Mouse (Mus musculus): ENCODE measurements around the gene Vezf1.

- peak; percentile 44; the same call in 1 of the 2 replicates for TF ChIP-seq CTCF (IDR thresholded peaks at IDR 0.05; ENCODE audit: extremely low read depth, insufficient read length, insufficient replicate concordance, low read depth, low read length)
- no peak for TF ChIP-seq POLR2A (IDR thresholded peaks at IDR 0.05; ENCODE audit: low read depth, low read length)
Observed at GRCm38 (mm10) chr11:88059141-88059540, 8.9 kb upstream of the Vezf1 start.

Measured in small intestine, adult 2 months (tissue).